9 mouse cellular contexts compared by ENCODE assay signal in genomic region chr19:5109659-5110453, GRCm38 (mm10). TPM values are rescaled to one million over a fixed set of nuclear protein-coding genes. Genes with fewer than 3 reads are reported as not detected.
DNase-seq lines count a peak whose midpoint lies in the region; ATAC-seq lines count a peak whose summit lies in the region.
"Had no signal": no experiment of that assay in that cellular context is flagged by ENCODE, and none has a peak within 500 bp of the region (broad histone marks: within the 10 kb centered on the region; RNA-seq: fewer than 3 reads in every experiment).

No protein-coding gene starts in this region.

- H3K9ac ChIP-seq in kidney, embryonic 14.5 days (ENCODE audit: low read depth, low read length) = 0 out of 2 replicates have a peak overlapping the region, but pooled peaks have one; percentile 7
- no peak overlapping the region for H3K9ac ChIP-seq in kidney, embryonic 16.5 days (replicated peaks; ENCODE audit: low read length)

- peaks cover 50% of the 10 kb centered on the region for H3K36me3 ChIP-seq in kidney, embryonic 14.5 days (ENCODE audit: control insufficient read depth, insufficient read depth, low read length)
- peaks cover 50% of the 10 kb centered on the region for H3K36me3 ChIP-seq in kidney, embryonic 16.5 days (ENCODE audit: insufficient read depth, low read length)

- no peaks in the 10 kb centered on the region for H3K9me3 ChIP-seq in kidney, embryonic 14.5 days (ENCODE audit: control insufficient read depth, low read length)
- no peaks in the 10 kb centered on the region for H3K9me3 ChIP-seq in kidney, embryonic 16.5 days (ENCODE audit: low read length)

- ATAC-seq in CD4-positive, CD25-positive, alpha-beta regulatory T cell, adult 4 months = no peak
- ATAC-seq in kidney, embryonic 14.5 days (ENCODE audit: low FRiP score, low TSS enrichment) = no peak
- no peak for ATAC-seq in kidney, embryonic 16.5 days (ENCODE audit: low FRiP score, low TSS enrichment)
- ATAC-seq in megakaryocyte progenitor cell, adult 5-6 weeks (replicated peaks; ENCODE audit: poor library complexity) = no peak

- H3K4me3 ChIP-seq in kidney, embryonic 14.5 days (ENCODE audit: low read length) = no peak overlapping the region
- no peak overlapping the region for H3K4me3 ChIP-seq in kidney, embryonic 16.5 days (ENCODE audit: low read length)

- DNase-seq in CD4-positive, CD25-positive, alpha-beta regulatory T cell, adult 2 months (ENCODE audit: low read depth, low spot score) = peak; percentile 59
- DNase-seq in kidney, adult 8-10 months = no peak
- DNase-seq in B cell, adult 2 months = peak; percentile 62 to 67
- no peak for DNase-seq in adrenal gland, postnatal 25 days
- DNase-seq: gastrocnemius, postnatal 14 days had no signal

- peaks cover 22% of the 10 kb centered on the region for H3K4me1 ChIP-seq in kidney, embryonic 14.5 days (ENCODE audit: control insufficient read depth, insufficient read depth, low read length)
- H3K4me1 ChIP-seq in kidney, embryonic 16.5 days (ENCODE audit: insufficient read depth, low read length) = peaks cover 28% of the 10 kb centered on the region

- H3K4me2 ChIP-seq in kidney, embryonic 14.5 days (replicated peaks; ENCODE audit: low read depth, low read length) = no peak overlapping the region
- H3K4me2 ChIP-seq in kidney, embryonic 16.5 days (replicated peaks; ENCODE audit: low read depth, low read length) = no peak overlapping the region

- 83% methylated on average over 19 of the region's 19 CpGs for WGBS in kidney, embryonic 14.5 days
- WGBS in kidney, embryonic 16.5 days = 73% methylated on average over 19 of the region's 19 CpGs

- H3K27me3 ChIP-seq in kidney, embryonic 14.5 days (ENCODE audit: control insufficient read depth, insufficient read depth, low read length) = no peaks in the 10 kb centered on the region
- no peaks in the 10 kb centered on the region for H3K27me3 ChIP-seq in kidney, embryonic 16.5 days (ENCODE audit: insufficient read depth, low read length)

- H3K27ac ChIP-seq in kidney, embryonic 14.5 days (ENCODE audit: low read depth, low read length) = peak overlapping the region; percentile 83
- H3K27ac ChIP-seq in kidney, embryonic 16.5 days (ENCODE audit: low read length) = peak overlapping the region; percentile 81

RNA-seq across cellular contexts. Expression of gene Rab1b, which starts 3.0 kb away (rescaled TPM):
- 100 to 1,000 TPM in 1 of 2 experiments, 10 to 100 TPM in 1; 91.1 to 113 TPM for polyA plus RNA-seq in CD4-positive, CD25-positive, alpha-beta regulatory T cell, adult 4 months (2017; shearing (Covaris generic))
- 273 and 286 TPM in 2 replicates for polyA plus RNA-seq in kidney, embryonic 14.5 days (2014; fragmentation: Nextera tagmentation; extraction: Ambion mirVana)
- 306 and 315 TPM in 2 replicates for polyA plus RNA-seq in kidney, embryonic 16.5 days (2015; fragmentation: Nextera tagmentation; extraction: Ambion mirVana)
- 50.8 and 56.7 TPM in 2 replicates for total RNA-seq in megakaryocyte progenitor cell, adult 5-6 weeks (2015)
- total RNA-seq in megakaryocyte progenitor cell, adult 5-6 weeks (2017) = 78.1 and 106 TPM in 2 replicates
- total RNA-seq in adrenal gland, postnatal 25 days (2021) = 165 and 186 TPM in 2 replicates

RNA-seq across cellular contexts. Expression of gene Klc2, which starts 8.5 kb away (rescaled TPM):
- 1 to 10 TPM; 4.3 to 5.0 TPM for polyA plus RNA-seq in CD4-positive, CD25-positive, alpha-beta regulatory T cell, adult 4 months (2017; shearing (Covaris generic))
- 15.4 and 24.5 TPM in 2 replicates for polyA plus RNA-seq in kidney, embryonic 14.5 days (2014; fragmentation: Nextera tagmentation; extraction: Ambion mirVana)
- 25.1 and 27.4 TPM in 2 replicates for polyA plus RNA-seq in kidney, embryonic 16.5 days (2015; fragmentation: Nextera tagmentation; extraction: Ambion mirVana)
- total RNA-seq in megakaryocyte progenitor cell, adult 5-6 weeks (2015) = 1.2 and 1.6 TPM in 2 replicates
- 2.7 and 3.8 TPM in 2 replicates for total RNA-seq in megakaryocyte progenitor cell, adult 5-6 weeks (2017)
- 47.3 and 54.2 TPM in 2 replicates for total RNA-seq in adrenal gland, postnatal 25 days (2021)

RNA-seq across cellular contexts. Expression of gene Cnih2, which starts 11.5 kb away (rescaled TPM):
- polyA plus RNA-seq in CD4-positive, CD25-positive, alpha-beta regulatory T cell, adult 4 months (2017; shearing (Covaris generic)) = under 1 TPM in 1 of 2 experiments, not detected in 1; 0.55 TPM
- 23.1 and 26.5 TPM in 2 replicates for polyA plus RNA-seq in kidney, embryonic 14.5 days (2014; fragmentation: Nextera tagmentation; extraction: Ambion mirVana)
- polyA plus RNA-seq in kidney, embryonic 16.5 days (2015; fragmentation: Nextera tagmentation; extraction: Ambion mirVana) = 10.8 and 14.0 TPM in 2 replicates
- total RNA-seq in megakaryocyte progenitor cell, adult 5-6 weeks (2015) = 0.17 and 0.66 TPM in 2 replicates
- total RNA-seq in megakaryocyte progenitor cell, adult 5-6 weeks (2017) = not detected in 2 replicates
- 1.1 and 2.7 TPM in 2 replicates for total RNA-seq in adrenal gland, postnatal 25 days (2021)

RNA-seq across cellular contexts. Expression of gene Yif1a, which starts 21.5 kb away (rescaled TPM):
- 10 to 100 TPM; 58.1 to 67.8 TPM for polyA plus RNA-seq in CD4-positive, CD25-positive, alpha-beta regulatory T cell, adult 4 months (2017; shearing (Covaris generic))
- 114 and 115 TPM in 2 replicates for polyA plus RNA-seq in kidney, embryonic 14.5 days (2014; fragmentation: Nextera tagmentation; extraction: Ambion mirVana)
- 122 and 127 TPM in 2 replicates for polyA plus RNA-seq in kidney, embryonic 16.5 days (2015; fragmentation: Nextera tagmentation; extraction: Ambion mirVana)
- 44.2 and 45.3 TPM in 2 replicates for total RNA-seq in megakaryocyte progenitor cell, adult 5-6 weeks (2015)
- 9.1 and 12.3 TPM in 2 replicates for total RNA-seq in megakaryocyte progenitor cell, adult 5-6 weeks (2017)
- 62.7 and 68.2 TPM in 2 replicates for total RNA-seq in adrenal gland, postnatal 25 days (2021)

RNA-seq across cellular contexts. Expression of gene Tmem151a, which starts 24.5 kb away (rescaled TPM):
- polyA plus RNA-seq in CD4-positive, CD25-positive, alpha-beta regulatory T cell, adult 4 months (2017; shearing (Covaris generic)) = not detected
- 1.2 and 1.7 TPM in 2 replicates for polyA plus RNA-seq in kidney, embryonic 14.5 days (2014; fragmentation: Nextera tagmentation; extraction: Ambion mirVana)
- 1.6 and 1.8 TPM in 2 replicates for polyA plus RNA-seq in kidney, embryonic 16.5 days (2015; fragmentation: Nextera tagmentation; extraction: Ambion mirVana)
- total RNA-seq in megakaryocyte progenitor cell, adult 5-6 weeks (2015) = 0.02 TPM in 1 of 2 replicates, not detected in the other
- total RNA-seq in megakaryocyte progenitor cell, adult 5-6 weeks (2017) = not detected in 2 replicates
- total RNA-seq in adrenal gland, postnatal 25 days (2021) = 1.3 and 1.4 TPM in 2 replicates

Comparison
In these comparisons a context has a peak if more than half of its experiments do, and no peak if none do; other contexts are left out.
1. DNase-seq: peak in CD4-positive, CD25-positive, alpha-beta regulatory T cell, adult 2 months (single experiment) and B cell, adult 2 months (2 of 2); none in kidney, adult 8-10 months (0 of 2) and adrenal gland, postnatal 25 days (single experiment).